Mouse (Mus musculus) gastrocnemius, postnatal 25 days (tissue): ENCODE measurements around the gene Ly6g6d. TPM values are rescaled to one million over a fixed set of nuclear protein-coding genes. Genes with fewer than 3 reads are reported as not detected.
"Not testable (repeated sequence)": the region's sequence is repeated elsewhere in the genome, so short reads cannot be mapped to it uniquely, and the experiment has no call there.

Experiments
- DNase-seq: peaks from one replicate; pipeline ENCODE4 v3.0.0; 2022
- long read RNA-seq, 2 experiments: library from polyadenylated mRNA; stranded (forward); transcript quantifications; one replicate each; pipeline ENCODE4 v2.0.0; 2021
- total RNA-seq, 2 experiments: library from RNA; stranded (reverse); gene quantifications; 1 replicate in 1 of 2; 2 replicates in 1 of 2; pipeline ENCODE4 v1.2.3; 2021

Ly6g6d gene
- under 1 TPM; 0.51 to 0.72 TPM for total RNA-seq
- long read RNA-seq, experiment 1 = 0 reads
- long read RNA-seq, experiment 2, partial matches to known transcripts = 0 of 1 reads
- long read RNA-seq, experiment 2, other reads (novel, unspliced or antisense) = 0 of 1 reads

DNA sequence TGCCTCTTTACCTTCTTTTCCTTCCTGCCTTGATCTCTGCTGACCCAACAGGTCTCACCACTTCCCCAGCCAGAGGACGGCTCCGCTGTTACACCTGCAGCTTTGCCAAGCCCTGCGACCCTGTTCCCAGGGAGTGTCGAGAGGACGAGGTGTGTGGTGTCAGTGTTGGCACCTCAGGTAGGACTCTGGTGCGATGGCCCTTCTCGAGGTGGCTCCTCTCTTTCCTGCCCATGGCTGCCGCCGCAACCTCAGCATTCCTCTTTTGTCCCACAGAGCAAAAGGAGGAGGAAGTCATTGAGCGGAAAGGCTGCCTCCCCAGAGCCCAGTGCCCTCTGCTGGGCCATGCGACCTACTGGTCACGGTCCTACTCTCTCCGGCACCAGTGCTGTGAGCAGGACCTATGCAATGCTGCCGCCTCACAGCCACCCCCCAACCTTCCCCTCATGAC is at the start of gene Ly6g6d:
Ly6g6d (minus strand) TSS at position 280 of the 448 bp plus-strand sequence.
- no peak for DNase-seq

DNA sequence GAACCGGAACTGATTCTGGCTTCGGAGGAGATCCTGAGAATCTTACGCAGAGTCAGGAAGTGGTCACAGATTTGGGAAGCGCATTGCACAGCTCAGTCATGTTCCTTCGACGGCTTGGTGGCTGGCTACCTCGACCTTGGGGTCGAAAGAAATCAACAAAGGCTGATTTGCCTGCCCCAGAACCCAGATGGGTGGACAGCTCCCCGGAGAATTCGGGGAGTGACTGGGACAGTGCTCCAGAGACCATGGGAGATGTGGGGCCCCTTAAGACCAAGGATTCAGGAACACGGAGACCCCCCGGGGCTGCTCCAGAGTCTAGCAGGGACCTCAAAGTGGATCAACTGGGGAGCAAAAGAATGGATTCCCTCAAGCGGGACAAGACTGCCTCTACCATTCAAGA is 49.2 kb upstream of the Ly6g6d start:
- DNase-seq = no peak

DNA sequence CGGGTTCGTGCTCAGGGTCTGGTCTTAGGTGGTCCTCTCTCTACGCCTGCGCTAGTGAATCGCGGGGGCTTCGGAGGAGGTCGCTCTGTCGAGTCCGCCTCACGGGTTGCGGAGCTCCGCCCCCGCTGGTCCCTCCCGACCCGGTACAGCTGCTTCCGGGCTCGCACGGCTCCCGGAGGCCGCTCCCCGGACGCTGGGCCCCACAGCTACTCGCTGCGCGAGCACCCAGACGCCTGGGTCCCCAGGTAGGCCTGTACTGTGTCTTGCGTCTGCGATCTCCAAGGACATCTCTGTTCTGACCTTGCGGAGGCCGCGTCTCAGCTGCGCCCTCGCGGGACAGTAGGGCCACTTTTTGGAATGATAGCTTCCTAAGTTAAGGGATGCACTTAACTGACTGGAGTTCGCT is 48.3 kb upstream of the Ly6g6d start, which contains the start of gene D17H6S53E:
D17H6S53E (plus strand) TSS at position 168 of the 406 bp plus-strand sequence.
- DNase-seq = peak; percentile 73

DNA sequence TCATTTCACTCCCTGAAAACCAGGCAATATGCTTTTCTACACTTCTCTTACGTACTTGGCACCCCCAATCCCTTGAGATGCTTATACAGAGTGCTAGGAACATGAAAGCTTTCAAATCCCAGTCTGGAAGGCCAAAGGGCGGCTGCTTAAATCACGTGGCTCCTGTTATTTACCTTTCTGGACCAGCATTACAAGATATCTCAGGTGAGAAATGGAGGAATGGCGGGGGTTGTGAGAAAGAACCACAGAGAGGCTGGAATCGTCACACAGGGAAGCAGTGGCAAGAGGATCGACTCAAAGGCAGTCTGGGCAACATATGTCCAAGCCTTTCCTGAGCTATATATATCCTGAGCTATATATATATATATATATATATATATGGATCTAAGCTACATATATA is 47.7 kb upstream of the Ly6g6d start:
- no peak for DNase-seq

DNA sequence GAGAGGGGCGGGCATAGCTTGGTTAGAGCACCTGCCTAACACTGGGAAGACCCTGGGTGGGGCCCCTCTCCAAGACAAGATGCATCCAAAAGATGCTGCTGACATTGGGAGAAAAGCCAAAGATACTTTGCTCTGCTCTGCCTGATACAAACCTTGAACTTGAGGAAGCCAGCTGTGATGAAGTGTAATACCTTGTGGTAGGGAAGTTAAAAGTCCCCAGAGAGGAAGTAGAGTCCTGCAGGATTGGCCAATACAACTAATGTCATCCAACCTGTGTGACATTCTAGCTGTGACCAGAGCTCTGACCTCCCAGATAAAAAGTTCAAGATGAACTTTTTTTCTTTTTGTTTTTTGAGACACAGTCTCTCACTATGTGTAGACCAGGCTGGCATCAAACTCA is 47.2 kb upstream of the Ly6g6d start:
- DNase-seq = no peak

DNA sequence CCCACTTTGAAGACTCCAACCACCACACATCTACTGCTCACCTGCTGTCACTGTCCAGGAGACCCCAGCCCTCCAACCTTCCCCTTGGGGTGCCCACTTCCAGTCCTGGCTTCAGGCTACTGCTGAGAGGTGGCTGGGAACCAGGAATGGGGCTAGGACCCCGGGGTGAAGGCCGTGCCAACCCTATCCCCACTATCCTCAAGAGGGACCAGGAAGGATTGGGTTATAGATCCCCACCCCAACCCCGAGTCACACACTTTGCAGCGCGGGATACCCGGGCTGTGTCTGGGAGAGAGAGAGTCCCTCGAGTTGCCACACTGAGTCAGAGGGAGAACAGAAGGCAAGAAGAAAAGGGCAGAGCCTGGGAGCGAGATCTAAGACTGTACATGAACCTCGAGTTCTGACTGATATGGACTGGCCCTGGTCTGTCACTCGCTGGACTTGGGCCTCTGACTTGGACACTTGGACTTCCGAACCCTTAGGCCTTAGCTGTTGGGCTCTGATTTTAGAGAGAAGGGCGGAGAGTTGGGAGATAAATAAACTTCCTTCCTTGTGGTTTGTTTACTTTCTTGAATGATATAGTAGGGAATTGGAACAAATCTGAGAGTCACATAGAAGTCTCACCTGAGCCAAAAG is 46.5 kb upstream of the Ly6g6d start:
- DNase-seq = not testable (repeated sequence)

DNA sequence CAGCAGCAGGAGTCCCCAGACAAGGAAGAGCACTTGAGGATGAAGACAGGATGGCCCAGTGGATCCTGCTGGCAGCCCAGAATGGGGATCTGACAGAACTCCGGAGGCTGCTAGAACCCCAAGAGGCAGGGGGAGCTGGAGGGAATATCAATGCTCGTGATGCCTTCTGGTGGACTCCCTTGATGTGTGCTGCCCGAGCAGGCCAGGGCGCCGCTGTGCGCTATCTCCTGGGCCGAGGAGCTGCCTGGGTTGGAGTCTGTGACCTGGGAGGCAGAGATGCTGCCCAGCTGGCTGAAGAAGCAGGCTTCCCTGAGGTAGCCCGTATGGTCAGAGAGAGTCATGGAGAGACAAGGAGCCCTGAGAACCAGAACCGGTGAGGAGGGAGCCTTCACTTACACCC is 45.4 kb upstream of the Ly6g6d start:
- not testable (repeated sequence) for DNase-seq

DNA sequence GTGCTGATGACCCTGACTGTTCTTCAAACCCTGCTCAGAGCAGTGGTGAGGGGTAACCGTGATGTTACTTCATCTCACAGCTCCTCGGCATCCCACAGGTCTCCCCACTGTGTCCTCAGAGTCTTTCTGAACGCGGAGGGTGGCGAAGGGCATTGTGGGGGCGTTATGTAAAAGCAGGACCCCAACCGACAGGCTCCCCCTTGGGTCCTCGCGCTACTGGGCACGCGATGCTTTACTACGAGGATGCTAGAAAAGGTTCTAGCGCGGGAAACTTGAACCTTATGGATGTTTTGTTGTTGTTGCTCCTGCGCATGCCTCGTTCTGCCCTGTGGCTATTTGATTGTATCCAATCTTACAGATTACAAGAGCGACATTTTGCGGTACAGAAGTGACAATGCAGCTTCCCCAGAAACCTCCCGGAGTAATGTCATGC is 44.0 kb upstream of the Ly6g6d start, which contains the start of gene Csnk2b:
Csnk2b (minus strand) TSS at position 183 of the 433 bp plus-strand sequence.
- no peak for DNase-seq

DNA sequence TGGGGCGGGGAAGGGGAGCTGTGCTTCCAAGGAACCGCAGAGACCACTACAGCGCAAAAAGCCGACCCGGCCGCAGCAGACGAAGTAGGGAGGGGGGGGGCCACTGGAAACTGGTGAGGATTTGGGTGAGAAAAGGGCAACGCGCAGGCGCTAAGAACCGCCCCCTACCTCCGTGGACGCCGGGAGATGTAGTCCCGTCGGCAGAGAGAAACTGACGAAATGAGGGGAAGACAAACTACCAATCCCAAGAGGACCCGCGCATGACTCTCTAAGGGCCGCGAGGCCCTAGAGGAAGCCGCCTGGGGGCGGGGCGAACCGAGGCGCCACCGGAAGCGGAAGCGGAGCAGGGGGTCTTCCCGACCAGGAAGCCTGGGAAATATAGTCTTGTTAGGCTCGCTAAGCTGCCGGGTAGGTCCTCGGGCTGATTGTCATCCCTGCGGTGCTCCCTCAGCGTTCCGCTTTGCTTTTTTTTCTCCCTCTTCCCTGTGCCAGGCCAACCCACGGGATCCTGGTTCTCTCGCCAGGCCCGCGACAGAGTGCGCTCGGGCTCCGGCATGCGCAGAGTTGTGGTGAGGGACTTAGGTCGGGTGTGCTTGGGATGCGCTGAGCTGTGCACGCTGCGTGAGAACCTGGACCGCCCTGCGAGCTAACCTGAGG is 43.4 kb upstream of the Ly6g6d start, which contains the start of gene Gpank1:
Gpank1 (plus strand) TSS at position 313 of the 657 bp plus-strand sequence.
- DNase-seq = peak; percentile 99

DNA sequence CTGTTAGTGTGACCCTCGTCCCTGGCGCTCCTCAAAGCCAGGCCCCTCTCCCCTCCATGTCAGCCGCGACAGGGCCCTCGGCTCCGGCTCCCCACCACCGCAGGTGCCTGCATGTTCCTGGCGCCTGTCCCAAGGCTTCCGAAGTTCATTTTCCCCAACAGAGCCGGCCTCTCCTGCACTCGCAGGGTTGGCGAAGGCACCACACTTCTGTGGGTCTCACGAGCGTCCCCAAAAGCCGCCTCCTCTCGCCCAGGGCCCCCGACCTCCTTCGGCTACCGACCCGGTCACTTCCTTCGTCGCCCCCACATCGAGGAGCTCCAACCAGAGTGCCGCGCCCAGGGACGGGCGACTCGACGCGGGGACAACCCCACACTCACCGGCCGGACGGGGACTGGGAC is 42.9 kb upstream of the Ly6g6d start:
- DNase-seq = no peak

DNA sequence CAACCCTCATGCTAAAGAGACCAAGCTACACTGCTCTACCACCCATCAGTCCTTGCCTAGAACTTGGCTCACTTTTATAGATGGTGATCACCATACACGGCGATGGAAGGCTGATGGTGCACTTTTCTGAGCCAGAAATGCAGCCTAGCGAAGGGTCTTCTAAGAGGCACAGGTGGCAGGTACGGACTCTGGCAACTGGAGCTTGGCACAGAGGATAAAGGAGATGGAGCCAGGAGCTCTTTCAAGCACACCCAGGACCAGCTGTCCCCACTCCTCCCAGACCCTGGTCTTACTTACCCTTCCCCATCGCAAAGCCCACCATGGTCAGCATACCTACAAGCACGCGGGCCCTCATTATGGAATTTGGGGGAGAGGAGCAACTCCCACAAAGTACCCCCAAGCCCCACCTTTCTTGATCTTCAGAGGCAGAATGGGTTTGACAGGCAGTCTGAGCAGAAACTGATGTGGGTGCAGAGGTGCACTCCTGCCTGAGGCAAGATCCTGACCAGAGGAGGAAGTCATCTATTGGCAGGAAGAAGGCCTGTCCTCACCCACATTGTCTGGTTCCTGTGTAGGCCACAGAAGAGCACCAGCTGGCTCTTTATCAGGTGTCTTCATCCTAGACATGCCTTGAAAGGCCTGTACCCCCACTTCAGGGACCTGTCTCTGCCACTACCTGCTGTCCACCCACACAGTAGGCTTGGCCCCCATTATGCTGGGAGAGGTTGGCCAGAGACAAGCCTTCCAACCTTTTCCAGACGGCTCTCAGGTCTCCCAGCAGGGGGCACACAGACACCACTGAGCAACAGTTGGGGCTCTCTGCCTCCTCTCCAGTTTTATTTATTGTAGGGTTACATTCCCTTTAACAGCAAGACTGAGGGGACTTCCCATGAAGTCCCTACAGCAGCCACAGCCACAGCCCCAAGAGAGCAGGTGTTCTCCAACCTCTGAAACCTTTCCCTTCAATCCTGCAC is 37.5 kb upstream of the Ly6g6d start, which contains the start of gene Ly6g5b:
Ly6g5b (minus strand) TSS at position 383 of the 974 bp plus-strand sequence.
- DNase-seq = no peak

DNA sequence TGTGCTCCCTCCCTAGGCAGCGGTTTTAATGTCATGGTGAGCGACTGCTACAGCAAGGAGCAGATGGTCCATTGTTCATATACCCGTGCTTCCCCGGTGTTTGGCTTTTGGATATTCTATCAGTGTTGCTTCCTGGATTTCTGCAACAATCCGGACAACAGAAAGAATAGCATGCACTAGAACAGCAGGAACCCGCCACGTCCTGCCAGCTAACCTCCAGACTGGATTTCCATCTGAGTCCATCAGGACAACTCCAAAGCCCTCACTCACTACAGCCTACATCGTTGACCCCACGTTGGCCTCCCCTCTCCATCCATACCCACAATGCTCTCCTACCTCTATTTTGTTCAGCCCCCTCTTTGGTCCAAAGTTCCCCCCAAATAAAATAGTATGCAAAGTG is 33.9 kb upstream of the Ly6g6d start:
- no peak for DNase-seq

DNA sequence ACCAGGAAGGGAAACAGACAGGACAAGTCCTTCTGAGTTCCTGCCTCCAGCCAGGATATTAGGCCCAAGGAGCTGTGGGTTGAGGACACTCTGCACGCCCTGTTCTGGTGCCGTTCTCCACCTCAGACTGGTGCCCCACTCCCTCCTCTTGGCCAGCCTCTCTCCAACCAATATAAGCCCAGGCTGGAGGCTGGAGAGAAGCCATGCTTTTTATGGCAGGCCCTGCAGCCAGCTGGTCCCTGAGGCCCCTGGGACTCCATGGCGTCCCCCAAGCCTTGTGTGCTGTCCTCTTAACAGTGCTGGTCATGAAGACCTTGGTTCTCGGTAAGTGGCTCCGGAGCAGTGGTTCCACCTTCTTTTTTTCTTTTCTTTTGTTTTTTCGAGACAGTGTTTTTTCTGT is 30.2 kb upstream of the Ly6g6d start, which contains the start of gene Ly6g5c:
Ly6g5c (plus strand) TSS at position 183 of the 400 bp plus-strand sequence.
- DNase-seq = no peak

DNA sequence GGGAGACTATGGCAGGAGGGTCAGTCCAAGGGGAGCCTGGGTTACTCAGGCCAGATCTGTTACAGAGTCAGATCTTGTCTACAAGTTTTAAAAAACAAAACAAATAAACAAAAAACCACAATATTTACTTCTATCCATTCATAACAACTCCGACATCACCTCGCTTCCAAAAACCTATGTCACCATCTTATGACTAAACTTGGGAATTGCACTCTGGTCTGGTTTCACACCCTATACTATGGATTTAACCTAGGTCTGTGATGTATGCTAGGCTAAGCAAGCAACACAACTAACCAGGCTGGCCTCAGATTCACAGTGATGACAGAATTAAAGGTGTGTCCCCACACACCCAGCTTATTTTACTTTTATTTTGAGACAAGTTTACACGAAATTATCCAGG is 28.7 kb upstream of the Ly6g6d start:
- DNase-seq = no peak

DNA sequence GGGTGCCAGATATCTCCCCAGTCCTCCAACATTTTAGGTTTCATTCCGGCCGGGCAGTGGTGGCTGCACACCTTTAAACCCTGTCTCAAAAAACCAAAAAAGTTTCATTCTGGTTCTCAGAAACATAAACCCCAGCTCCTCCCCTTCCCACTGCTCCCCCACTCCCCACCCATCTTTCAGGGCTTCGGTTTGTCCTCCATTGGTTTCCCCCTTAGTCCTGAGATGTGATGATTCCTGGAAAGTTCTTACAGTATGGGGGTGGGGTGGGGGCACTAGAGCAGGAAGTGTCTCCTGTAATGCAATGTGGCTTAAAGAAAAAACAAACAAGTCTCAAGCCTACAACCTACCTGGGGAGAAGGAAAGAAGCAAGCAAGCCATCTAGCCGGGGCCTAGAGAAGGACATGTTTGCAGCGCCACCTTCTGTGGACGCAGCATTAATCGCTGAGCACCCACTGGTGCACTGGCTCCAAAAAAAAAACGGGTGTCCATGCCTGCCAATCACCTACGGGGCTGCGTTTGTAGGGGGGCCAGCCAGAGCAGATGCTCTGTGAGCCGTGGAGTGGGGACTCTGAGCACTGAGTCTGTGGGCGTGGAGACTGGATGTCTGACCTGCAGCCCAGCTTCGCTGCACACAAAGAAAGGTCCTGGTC is 28.0 kb upstream of the Ly6g6d start:
- DNase-seq = no peak

DNA sequence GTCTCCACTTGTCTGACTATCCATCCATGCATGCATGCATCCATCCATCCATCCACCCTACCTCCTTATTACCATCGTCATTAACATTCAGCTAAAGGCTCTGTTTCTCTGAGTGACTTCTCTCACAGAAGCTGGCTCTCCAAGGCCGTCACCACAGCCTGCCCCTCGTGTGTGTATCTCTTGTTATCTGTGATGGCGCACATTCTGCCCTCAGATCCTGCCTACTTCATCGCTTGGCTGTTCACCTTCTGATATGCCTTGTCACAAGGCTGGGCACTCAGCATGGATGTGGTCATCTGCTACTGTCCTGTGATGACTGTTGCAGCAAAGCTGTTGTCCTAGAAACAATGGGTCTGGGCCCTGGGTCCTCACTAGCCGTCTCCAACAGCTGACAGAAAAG is 26.9 kb upstream of the Ly6g6d start:
- DNase-seq = no peak

DNA sequence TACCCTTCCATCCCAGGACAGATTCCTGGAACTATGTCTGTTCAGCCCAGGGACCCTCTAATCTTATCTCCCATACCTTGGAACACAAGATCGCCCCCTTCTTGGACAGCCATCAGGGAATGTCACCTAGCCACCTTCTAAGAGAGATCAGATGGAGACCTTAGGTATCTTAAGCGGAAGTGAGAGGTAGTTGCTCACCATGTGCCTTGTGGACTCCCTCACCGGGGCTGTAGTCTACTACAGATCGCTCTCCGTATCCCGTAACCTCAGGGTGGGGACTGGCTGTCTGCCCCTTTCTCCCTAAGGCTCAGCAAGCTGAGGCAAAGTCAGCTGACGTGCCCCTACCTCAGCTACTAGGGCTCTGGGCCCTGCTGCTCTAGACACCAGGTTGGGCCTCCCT is 26.2 kb upstream of the Ly6g6d start:
- DNase-seq = no peak

DNA sequence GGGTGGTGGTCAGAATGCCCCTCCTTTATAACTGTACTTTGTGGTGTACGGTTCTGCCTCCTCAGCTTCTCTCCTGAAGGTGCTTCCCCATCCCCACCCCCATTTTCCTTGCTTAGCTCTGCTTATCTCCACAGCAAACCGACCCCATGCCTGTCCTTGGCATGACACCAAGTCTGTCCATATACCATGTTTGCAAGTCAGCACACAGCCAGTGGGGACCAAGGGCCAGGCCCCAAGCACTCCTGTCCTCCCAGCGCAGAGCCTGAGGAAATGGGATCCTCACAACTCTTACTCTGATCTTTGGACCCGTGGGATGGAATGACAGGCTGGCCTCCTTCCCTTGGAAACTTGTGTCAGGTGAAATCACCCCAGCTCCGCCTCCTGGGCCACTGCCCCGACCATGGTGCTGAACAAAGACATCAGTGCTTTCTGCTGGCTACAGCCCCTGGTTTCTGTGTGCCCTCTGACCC is 25.4 kb upstream of the Ly6g6d start:
- DNase-seq = peak; percentile 27

DNA sequence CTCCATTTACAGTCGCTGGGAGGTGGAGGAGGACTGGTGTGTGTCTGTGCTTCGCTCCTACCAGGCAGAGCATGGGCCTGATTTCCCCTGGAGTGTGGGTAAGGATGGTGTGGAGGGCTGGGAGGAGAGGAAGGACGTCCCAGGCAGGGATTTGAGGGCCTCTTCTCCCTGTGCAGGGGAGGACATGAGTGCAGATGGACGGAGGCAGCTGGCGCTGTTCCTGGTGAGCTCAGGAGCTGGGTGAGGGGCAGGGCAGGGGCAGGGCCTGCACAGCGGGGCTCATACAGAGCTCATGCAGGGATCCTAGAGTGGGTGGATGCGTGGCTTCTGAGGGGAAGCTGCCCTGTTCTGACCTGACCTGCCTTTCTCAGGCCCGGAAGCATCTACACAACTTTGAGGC is 24.4 kb upstream of the Ly6g6d start:
- DNase-seq = no peak

DNA sequence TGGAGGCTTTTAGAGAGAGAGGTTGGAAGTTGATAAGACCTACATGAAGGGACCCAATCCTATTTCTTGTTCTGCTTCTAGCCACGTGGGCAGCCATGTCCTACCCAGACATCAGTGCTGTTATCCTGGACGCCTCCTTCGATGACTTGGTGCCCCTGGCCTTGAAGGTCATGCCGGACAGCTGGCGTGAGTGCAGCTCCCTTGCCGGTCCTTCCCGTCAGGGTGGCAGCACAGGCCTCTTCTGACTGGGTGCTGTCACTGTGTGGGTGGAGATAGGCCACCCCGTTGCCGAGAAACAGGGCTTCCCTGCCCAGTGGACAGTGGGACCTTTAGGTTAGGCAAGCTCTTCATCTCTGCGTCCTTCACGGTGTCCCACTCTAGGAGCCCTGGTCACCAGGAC is 23.3 kb upstream of the Ly6g6d start:
- no peak for DNase-seq

DNA sequence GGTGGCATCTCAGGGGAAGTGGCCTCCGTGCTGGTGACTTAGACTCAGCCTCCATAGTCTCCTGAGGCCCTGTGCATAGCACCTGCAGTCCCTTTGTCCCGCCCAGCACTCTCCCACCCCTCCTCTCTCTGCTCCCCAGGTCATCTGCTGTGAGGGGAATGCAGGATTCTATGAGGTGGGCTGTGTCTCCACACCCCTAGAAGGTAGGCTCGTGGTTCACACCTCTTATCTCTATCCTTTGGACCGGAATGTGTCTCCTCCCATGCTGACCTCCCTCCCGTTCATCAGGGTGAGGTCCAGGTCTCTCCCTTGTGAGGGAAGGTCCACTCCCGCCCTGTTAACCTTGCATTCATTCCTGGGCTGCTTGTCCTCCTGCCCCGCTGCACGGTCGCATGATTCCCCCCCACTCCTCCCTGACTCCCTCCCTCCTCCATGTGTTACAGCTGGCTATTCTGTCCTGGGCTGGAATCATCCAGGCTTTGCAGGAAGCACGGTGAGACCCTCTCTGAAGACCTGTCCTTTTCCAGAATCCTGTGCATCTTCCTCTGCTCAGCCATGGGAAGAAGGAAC is 22.4 kb upstream of the Ly6g6d start:
- DNase-seq = no peak
